Mouse (Mus musculus): ENCODE results near the gene Moxd1.

DNA sequence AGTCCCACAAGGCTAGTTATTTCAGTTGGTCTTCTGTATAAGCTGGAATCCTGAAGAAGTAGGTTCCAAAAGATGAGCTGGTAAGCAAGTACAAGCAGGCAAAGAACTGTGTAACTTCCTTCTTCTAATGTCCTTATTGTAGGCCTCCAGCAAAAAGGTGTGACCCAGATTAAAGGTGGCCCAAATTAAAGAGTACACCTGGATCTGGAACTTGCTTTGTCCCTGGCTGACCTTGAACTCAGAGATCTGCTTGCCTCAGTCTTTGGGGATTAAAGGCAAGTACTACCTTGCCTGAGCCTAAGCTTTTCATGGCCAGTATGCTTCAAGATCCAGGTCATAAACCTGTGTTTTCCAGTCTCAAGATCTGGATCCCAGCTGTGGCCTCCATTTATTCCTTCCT, 24.8 kb downstream of the Moxd1 start:
- TF ChIP-seq CTCF (IDR thresholded peaks at IDR 0.05; ENCODE audit: low read depth) = no peak
- no peak for TF ChIP-seq EP300 (IDR thresholded peaks at IDR 0.05; ENCODE audit: low read depth)

Data from heart, postnatal 0 days (tissue).